Mouse (Mus musculus) myocyte (in vitro differentiated cells): Measurements from ENCODE around the gene Galnt7.

Experiments
- CEBPB ChIP-seq: IDR thresholded peaks from 2 replicates; pipeline ENCODE4 v1.6.1; 2011; ENCODE audit warnings: mild to moderate bottlenecking, moderate library complexity; ENCODE audit not compliant: poor library complexity, insufficient read depth, severe bottlenecking
- E2F4 ChIP-seq: IDR thresholded peaks from one replicate; pipeline ENCODE4 v1.6.1; 2011; ENCODE audit warnings: mild to moderate bottlenecking, control low read depth, moderate library complexity; ENCODE audit not compliant: insufficient read depth
- MAX ChIP-seq: IDR thresholded peaks from one replicate; pipeline ENCODE4 v1.6.1; 2011; ENCODE audit warnings: low read depth, mild to moderate bottlenecking, control low read depth
- MYOD1 ChIP-seq, 3 experiments: IDR thresholded peaks; one replicate each; pipeline ENCODE4 v1.6.1; 2011; ENCODE audit warnings: control low read depth in 2 of 3, low read depth in 2 of 3, mild to moderate bottlenecking in 2 of 3, moderate library complexity in 1 of 3; ENCODE audit not compliant: insufficient read length in 2 of 3, control insufficient read depth in 1 of 3
- MYOG ChIP-seq, 3 experiments: IDR thresholded peaks; one replicate each; pipeline ENCODE4 v1.6.1; 2011; ENCODE audit warnings: control low read depth in 2 of 3, low read depth in 2 of 3, mild to moderate bottlenecking in 2 of 3; ENCODE audit not compliant: insufficient read length in 2 of 3, control insufficient read depth in 1 of 3, insufficient read depth in 1 of 3
- POLR2A ChIP-seq: IDR thresholded peaks from one replicate; pipeline ENCODE4 v1.6.1; 2011; ENCODE audit warnings: low read depth, mild to moderate bottlenecking, control low read depth, moderate library complexity; ENCODE audit not compliant: insufficient read length
- POLR2AphosphoS2 ChIP-seq: IDR thresholded peaks from one replicate; pipeline ENCODE4 v1.6.1; 2011; ENCODE audit warnings: low read depth, control low read depth; ENCODE audit not compliant: insufficient read length
- REST ChIP-seq: IDR thresholded peaks from one replicate; pipeline ENCODE4 v1.6.1; 2011; ENCODE audit warnings: mild to moderate bottlenecking, control low read depth, moderate library complexity; ENCODE audit not compliant: insufficient read depth, insufficient read length
- TCF12 ChIP-seq: IDR thresholded peaks from one replicate; pipeline ENCODE4 v1.6.1; 2011; ENCODE audit warnings: mild to moderate bottlenecking, control low read depth; ENCODE audit not compliant: poor library complexity, insufficient read depth, severe bottlenecking
- TCF3 ChIP-seq: IDR thresholded peaks from one replicate; pipeline ENCODE4 v1.6.1; 2011; ENCODE audit warnings: low read depth, control low read depth; ENCODE audit not compliant: insufficient read length
- USF1 ChIP-seq: IDR thresholded peaks from one replicate; pipeline ENCODE4 v1.6.1; 2011; ENCODE audit warnings: low read depth, mild to moderate bottlenecking, control low read depth, moderate library complexity

DNA sequence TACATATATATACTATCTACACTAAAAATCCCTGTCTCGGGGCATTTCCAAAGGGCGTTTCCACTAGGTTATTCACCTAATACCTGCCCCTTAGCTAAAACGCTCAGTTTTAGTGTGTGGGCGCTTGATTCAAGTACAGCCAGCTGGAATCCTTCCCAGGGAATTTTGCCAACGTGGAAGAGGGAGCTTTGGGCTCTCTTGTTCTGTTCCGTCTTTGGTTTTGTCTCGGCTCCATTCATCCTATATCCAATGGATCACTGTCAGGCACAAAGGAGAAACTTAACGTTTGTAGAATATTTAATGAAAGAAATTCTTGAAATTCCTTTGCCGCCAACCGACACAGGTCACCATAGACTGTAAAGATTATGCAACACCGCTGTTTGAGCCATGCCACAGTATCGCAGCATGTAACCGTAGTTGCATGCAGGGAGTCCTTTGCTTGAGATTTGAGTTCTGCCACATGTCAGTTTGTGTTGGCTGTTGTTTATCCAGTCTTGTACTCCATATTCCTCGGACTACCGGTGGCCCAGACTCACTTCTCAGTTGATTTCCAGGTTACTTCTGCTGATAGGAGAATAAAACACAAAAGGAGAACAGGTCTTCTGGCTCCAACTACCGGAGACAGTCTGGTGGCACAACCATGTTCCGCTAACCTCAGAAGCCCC lies 153.9 kb downstream of the Galnt7 start:
- TF ChIP-seq POLR2A (no peak), POLR2AphosphoS2 (no peak), USF1 (no peak), MAX (no peak), TCF12 (no peak), CEBPB (no peak), MYOG (IDR thresholded peaks at IDR 0.05; ENCODE audit: control insufficient read depth in 1 of 3, insufficient read depth in 1 of 3, insufficient read length in 2 of 3, low read depth in 2 of 3) (no peak), E2F4 (no peak), MYOD1 (IDR thresholded peaks at IDR 0.05; ENCODE audit: control insufficient read depth in 1 of 3, insufficient read length in 2 of 3, low read depth in 2 of 3) (no peak), TCF3 (no peak), REST (no peak)
